Mouse (Mus musculus) B cell, adult 62 days (primary cell): Measurements from ENCODE around the gene Shbg. TPM values are rescaled to one million over a fixed set of nuclear protein-coding genes. Genes with fewer than 3 reads are reported as not detected.

Source experiments
- total RNA-seq: library from RNA; stranded (reverse); gene quantifications from 4 replicates; pipeline ENCODE4 v1.2.4, GENCODE M21; 2023

Shbg gene
- not detected in 4 replicates for total RNA-seq

DNA sequence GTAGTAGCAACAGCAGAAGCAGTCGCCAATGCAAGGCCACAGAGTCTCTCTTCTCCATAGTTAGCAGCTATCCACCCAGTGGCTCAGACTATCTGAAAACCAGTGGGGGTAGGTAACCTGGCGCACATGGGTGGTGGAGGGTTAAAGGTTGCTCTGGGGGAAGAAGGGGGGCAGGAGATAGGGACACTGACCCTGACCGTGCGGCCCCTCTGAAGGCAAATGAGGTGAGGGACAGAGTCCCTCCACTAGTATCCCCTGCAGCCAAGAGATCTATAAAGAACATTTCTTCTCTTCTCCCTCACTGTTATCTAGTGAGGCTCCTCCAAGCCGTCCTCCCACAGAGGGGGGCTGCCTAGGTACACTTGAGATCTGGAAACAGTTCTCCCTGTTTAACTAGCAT lies at the start of gene Shbg:
Gene Shbg, minus strand, starts transcription at position 101 of the 400 bp plus-strand sequence.

DNA sequence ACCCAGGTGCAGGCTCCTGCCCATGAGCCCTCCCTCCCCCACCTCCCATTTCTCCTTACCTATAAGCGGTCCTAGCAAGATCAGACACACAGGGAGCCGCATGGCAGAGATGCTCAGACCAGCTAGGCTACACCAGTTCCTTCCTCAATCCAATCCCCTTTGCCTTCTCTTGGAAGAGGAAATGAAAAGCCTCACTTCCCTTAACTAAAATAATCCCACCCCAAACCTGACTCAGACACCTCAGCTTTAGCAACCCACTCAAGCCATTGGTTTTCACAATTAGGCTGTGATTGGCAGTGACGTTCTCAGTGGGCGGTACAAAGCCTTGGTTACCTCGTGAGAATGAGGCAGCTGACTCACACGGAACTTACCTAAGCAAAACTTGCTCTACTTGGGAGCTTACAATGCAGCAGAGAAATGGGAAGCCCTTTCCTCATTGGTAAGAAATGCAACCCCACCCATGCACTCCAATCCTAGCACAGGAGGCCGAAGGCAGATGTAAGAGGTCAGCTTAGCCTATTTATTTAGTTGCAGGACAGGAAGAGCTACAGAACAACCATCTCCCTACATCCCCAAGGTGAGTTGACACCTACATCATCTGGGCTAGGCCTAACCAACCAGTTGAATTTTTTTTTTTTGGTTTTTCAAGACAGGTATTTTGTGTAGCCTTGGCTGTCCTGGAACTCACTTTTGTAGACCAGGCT lies 48.4 kb upstream of the Shbg start, which contains the start of gene Cd68:
Gene Cd68, minus strand, starts transcription at position 193 of the 704 bp plus-strand sequence.

DNA sequence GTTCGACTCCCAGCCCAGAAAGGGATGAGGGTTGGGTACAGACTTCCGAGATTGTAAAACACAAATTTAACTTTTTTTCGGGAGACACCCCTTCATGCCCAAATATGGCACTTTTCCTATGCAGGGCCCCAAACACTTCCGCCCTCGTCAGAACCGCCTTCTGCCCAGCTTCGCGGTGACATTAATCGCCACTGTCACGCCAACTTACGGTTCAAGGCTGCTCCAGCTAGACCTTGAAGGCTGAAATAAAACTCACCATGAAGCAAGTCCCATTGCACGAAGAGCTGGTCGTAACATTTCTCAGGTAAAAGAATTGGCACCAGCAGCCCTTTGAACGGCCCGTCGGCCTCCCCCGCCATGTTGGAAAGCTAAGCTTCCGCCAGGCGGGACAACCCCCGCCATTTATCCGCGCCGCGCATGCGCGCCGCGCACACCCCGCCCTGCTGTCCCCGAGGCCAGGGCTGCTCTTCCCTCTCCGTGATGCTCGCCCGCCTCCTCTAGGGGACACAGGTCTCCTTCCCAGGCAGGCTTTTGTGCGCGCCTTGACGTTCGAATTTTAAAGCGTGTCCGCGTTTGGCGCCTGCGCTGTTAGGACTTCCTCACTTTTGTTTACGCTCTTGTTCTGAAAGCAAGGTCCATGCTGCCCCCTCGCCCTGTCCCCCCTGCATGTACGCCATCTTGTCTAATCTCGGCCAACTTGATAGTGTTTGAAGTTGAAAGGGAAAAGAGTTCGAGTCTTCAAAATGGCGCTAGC lies 44.7 kb upstream of the Shbg start, which contains the start of gene Mpdu1:
Gene Mpdu1, minus strand, starts transcription at position 430 of the 754 bp plus-strand sequence.

DNA sequence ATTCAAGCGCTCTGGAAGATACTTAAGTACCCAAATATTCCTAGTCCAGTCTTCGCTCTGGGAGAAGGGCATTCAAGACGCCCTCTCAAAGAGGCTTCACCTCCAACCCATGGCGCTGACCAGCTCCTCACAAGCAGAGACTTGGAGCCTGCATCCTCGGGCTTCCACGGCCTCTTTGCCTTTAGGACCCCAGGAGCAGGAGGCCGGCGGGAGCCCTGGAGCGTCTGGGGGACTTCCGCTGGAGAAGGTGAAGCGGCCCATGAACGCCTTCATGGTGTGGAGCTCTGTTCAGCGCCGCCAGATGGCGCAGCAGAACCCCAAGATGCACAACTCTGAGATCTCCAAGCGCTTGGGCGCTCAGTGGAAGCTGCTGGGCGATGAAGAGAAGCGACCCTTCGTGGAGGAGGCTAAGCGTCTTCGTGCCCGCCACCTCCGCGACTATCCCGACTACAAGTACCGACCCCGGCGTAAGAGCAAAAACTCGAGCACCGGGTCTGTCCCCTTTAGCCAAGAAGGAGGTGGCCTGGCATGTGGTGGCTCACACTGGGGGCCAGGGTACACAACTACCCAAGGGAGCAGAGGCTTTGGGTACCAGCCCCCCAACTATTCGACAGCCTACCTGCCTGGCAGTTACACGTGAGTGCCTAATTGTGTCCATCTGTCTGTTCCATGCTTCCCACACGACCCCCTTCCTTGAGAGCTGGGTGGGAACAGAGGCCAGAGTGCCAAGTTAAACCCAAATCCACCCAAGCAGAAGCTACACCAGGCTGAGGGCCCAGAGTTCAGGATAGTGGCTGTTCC lies 37.8 kb upstream of the Shbg start, which contains the start of gene Sox15:
Gene Sox15, plus strand, starts transcription at position 51 of the 801 bp plus-strand sequence.

DNA sequence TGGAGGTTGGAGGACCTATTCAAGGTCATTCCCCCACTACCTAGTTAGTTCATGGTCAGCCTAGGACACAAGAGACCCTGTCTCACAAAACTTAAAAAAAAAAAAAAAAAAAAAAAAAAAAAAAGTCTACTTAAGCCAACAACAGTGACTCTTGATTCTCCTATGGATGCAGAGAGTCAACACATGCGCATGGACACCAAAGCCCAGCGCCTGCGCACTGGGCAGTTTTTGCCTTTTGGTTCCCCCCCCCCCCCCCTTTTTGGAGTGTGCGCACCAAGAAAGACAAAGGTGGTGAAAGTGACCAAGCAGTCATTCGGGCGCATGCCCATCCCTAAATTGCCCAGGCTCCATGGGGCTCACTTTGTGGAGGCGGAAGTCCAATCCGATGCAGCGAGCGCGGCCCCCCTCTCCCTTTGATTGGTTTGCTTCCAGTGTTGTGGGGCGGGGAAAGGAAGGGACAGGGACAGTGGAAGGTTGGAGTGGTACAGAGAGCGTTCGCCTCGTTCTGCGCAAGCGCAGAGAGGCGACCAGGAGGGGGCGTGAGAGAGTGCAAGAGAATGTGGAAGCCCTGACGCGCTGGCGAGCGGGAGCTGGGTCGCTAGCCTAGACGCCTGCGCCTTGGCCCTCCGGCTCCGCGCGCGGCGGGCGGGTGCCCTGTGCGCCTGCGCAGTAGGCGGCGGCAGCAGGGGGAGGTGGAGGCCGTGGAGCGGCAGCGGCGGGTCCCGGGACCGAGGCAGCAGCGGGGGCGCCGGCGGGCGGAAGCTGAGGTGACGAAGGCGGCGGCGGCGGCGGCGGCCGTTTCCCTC lies 14.8 kb upstream of the Shbg start, which contains the start of gene Fxr2:
Gene Fxr2, plus strand, starts transcription at position 707 of the 806 bp plus-strand sequence.

DNA sequence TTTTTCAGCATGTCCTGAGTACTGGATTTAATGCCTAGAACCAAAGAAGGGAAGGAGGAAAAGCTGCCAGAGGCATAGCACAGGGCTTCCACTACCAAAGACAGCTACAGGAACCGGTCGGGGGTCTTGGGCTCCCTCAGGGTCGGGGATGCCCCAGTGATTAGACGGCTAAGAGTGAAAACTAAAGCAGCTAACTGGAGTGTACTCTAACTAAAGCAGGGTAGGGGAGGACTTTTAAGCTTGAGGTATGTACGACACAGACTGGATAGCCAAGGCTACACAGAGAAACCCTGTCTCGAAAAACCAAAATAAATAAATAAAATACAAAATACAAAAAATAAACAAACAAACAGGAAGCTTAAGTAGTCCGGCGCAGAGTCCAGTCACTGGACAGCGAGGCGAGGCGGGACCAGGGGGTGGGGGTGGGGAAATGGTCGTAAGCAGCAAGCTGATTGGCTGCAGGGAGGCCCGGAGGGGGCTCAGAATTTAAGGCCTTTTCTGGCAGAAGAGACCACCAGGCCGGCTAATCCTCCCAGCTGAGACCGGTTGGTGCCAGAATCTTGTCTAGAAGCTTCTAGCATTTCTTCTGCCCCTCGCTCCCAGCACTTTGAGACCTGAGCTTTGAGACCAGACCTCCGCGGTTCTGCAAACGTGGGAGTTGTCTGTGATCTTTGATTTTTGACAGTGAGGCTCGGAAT lies 4.0 kb upstream of the Shbg start, which contains the start of gene Sat2:
Gene Sat2, plus strand, starts transcription at position 454 of the 698 bp plus-strand sequence.

DNA sequence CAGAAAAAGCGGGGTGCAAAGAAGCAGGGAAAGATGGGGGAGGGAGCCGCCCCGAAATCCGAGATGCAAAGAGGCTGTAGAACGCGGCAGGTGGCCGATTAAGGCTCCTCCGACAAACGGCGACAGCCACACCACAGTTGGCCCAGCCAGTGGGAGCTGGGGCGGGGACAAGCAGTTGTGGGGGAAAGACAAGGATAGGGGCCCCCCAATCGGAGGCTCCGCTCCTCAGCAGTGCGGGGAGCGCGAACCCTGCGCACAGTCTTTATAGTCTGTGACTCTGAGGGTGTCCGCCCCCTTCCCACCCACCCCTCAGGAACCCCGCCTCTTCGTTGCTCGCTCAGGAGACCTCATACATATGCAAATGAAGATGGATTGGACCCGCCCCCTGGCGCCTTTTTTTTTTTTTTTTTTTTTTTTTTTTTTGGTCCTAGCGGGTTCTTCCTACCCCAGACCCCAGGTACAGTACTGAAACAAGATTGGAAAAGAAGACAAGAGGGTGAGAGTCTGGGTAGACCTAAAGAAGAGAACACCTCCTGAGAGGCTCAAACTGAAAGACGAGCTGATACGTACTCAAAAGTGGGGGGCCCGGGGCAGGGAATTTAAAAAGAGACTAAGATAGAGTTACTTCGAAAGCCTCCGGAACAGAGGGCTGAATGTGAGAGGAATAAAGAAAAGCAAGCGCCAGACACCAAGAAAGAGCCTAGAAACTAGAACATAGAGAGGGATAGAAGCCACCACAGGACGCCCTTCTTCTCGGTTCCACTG lies 11.8 kb downstream of the Shbg start, which contains the start of gene Atp1b2:
Gene Atp1b2, minus strand, starts transcription at position 217 of the 765 bp plus-strand sequence.

DNA sequence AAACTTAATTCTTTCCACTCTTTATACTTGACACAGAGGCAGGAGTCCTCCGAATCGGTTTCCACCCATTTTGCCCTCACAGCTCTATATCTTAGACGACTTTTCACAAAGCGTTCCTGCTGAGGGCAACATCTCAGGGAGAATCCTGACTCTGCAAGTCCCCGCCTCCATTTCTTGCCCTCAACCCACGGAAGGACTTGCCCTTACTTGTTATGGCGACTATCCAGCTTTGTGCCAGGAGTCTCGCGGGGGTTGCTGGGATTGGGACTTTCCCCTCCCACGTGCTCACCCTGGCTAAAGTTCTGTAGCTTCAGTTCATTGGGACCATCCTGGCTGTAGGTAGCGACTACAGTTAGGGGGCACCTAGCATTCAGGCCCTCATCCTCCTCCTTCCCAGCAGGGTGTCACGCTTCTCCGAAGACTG lies 37.6 kb downstream of the Shbg start, which contains the start of the genes Wrap53 and Trp53:
Gene Wrap53, minus strand, starts transcription at position 165 of the 424 bp plus-strand sequence.
Gene Trp53, plus strand, starts transcription at position 269 of the 424 bp plus-strand sequence.

Other genes with a start within 250 kb of the Shbg start
- 335 to 369 TPM (median 343 TPM) in 4 replicates for gene Chd3, start 248.5 kb downstream of the Shbg start, total RNA-seq
- 34.9 to 49.9 TPM (median 39.5 TPM) in 4 replicates for gene Naa38, start 222.4 kb downstream of the Shbg start, total RNA-seq
- 40.5 to 48.7 TPM (median 44.6 TPM) in 4 replicates for gene Cyb5d1, start 222.3 kb downstream of the Shbg start, total RNA-seq
- gene Tmem88, start 219.7 kb downstream of the Shbg start, total RNA-seq: 11.6 to 18.4 TPM (median 15.3 TPM) in 4 replicates
- gene Kdm6b, start 204.2 kb downstream of the Shbg start, total RNA-seq: 404 to 430 TPM (median 420 TPM) in 4 replicates
- gene Dnah2, start 68.8 kb downstream of the Shbg start, total RNA-seq: 0.03 TPM in 1 of 4 replicates, not detected in the others
- gene Efnb3, start 57.7 kb downstream of the Shbg start, total RNA-seq: 0.18 to 0.66 TPM (median 0.35 TPM) in 4 replicates
- 11.0 to 15.2 TPM (median 13.1 TPM) in 4 replicates for gene Wrap53, start 37.6 kb downstream of the Shbg start, total RNA-seq
- 122 to 134 TPM (median 130 TPM) in 4 replicates for gene Trp53, start 37.5 kb downstream of the Shbg start, total RNA-seq
- 0.26 to 0.67 TPM (median 0.31 TPM) in 3 of 4 replicates, not detected in the other for gene Atp1b2, start 12.0 kb downstream of the Shbg start, total RNA-seq
- gene Sat2, start 4.1 kb upstream of the Shbg start, total RNA-seq: not detected in 4 replicates
- 73.0 to 86.7 TPM (median 81.7 TPM) in 4 replicates for gene Fxr2, start 15.1 kb upstream of the Shbg start, total RNA-seq
- 0.95 TPM in 1 of 4 replicates, not detected in the others for gene Sox15, start 37.4 kb upstream of the Shbg start, total RNA-seq
- 58.5 to 68.1 TPM (median 64.8 TPM) in 4 replicates for gene Mpdu1, start 44.7 kb upstream of the Shbg start, total RNA-seq
- gene Cd68, start 48.2 kb upstream of the Shbg start, total RNA-seq: 13.5 to 15.1 TPM (median 14.6 TPM) in 4 replicates
- gene Eif4a1, start 54.5 kb upstream of the Shbg start, total RNA-seq: 683 to 716 TPM (median 701 TPM) in 4 replicates
- gene Senp3, start 64.2 kb upstream of the Shbg start, total RNA-seq: 112 to 142 TPM (median 125 TPM) in 4 replicates
- not detected in 4 replicates for gene Tnfsf13, start 67.9 kb upstream of the Shbg start, total RNA-seq
- 0.40 TPM in 1 of 4 replicates, not detected in the others for gene Tnfsf12, start 77.9 kb upstream of the Shbg start, total RNA-seq
- gene Tnfsfm13, start 78.2 kb upstream of the Shbg start, total RNA-seq: 0.56 TPM in 1 of 4 replicates, not detected in the others
- gene Polr2a, start 140.7 kb upstream of the Shbg start, total RNA-seq: 227 to 251 TPM (median 238 TPM) in 4 replicates
- gene Slc35g3, start 144.1 kb upstream of the Shbg start, total RNA-seq: not detected in 4 replicates
- 62.1 to 72.6 TPM (median 65.4 TPM) in 4 replicates for gene Zbtb4, start 148.0 kb upstream of the Shbg start, total RNA-seq
- 7.8 to 14.5 TPM (median 12.0 TPM) in 4 replicates for gene Chrnb1, start 178.0 kb upstream of the Shbg start, total RNA-seq
- gene Fgf11, start 184.0 kb upstream of the Shbg start, total RNA-seq: 0.21 to 0.22 TPM in 2 of 4 replicates, not detected in the others
- 0.30 TPM in 1 of 4 replicates, not detected in the others for gene Tmem102, start 187.7 kb upstream of the Shbg start, total RNA-seq
- gene Gm39566, start 197.4 kb upstream of the Shbg start, total RNA-seq: not detected in 4 replicates
- not detected in 4 replicates for gene Spem2, start 200.6 kb upstream of the Shbg start, total RNA-seq
- not detected in 4 replicates for gene Spem1, start 204.3 kb upstream of the Shbg start, total RNA-seq
- gene Nlgn2, start 219.9 kb upstream of the Shbg start, total RNA-seq: 0.27 to 1.5 TPM (median 0.32 TPM) in 4 replicates
- 29.5 to 37.7 TPM (median 32.6 TPM) in 4 replicates for gene Tmem256, start 220.6 kb upstream of the Shbg start, total RNA-seq
- gene Plscr3, start 228.5 kb upstream of the Shbg start, total RNA-seq: 9.9 to 12.6 TPM (median 11.5 TPM) in 4 replicates
- not detected in 4 replicates for gene Tnk1, start 240.8 kb upstream of the Shbg start, total RNA-seq